Mouse (Mus musculus): ENCODE measurements around the gene Grap2.

The Grap2 gene

GRCm38 (mm10) chr15:80685603-80685895 lies 113.2 kb downstream of the Grap2 start:
- no peak for DNase-seq

- DNase-seq = no peak
Observed at GRCm38 (mm10) chr15:80688536-80688935, 116.1 kb downstream of the Grap2 start.

GRCm38 (mm10) chr15:80693492-80693891 lies 121.1 kb downstream of the Grap2 start:
- no peak for DNase-seq

- peak; percentile 89 for DNase-seq
Observed at GRCm38 (mm10) chr15:80694125-80694910, 121.9 kb downstream of the Grap2 start.

GRCm38 (mm10) chr15:80697564-80697963 lies 125.2 kb downstream of the Grap2 start:
- DNase-seq = no peak

- no peak for DNase-seq
Observed at GRCm38 (mm10) chr15:80701481-80702257, 129.3 kb downstream of the Grap2 start.

Data from right cerebral cortex, postnatal 4 days (tissue).